Comparison of ENCODE assay signal across 10 mouse cellular contexts in genomic region chr11:24306101-24306500, GRCm38 (mm10).
DNase-seq lines count a peak whose midpoint lies in the region; ATAC-seq and TF ChIP-seq lines count a peak whose summit lies in the region.
"Had no signal": no experiment of that assay in that cellular context is flagged by ENCODE, and none has a peak within 500 bp of the region (broad histone marks: within the 10 kb centered on the region; RNA-seq: fewer than 3 reads in every experiment).

No protein-coding gene starts in this region.

- 53% methylated on average over 2 of the region's 2 CpGs for WGBS in heart, embryonic 10.5 days
- WGBS in heart, adult 2 months: 81% methylated on average over 2 of the region's 2 CpGs
- WGBS in midbrain, embryonic 10.5 days: 85% methylated on average over 2 of the region's 2 CpGs
- WGBS in midbrain, embryonic 13.5 days: 83% methylated on average over 2 of the region's 2 CpGs
- WGBS in limb, embryonic 14.5 days: 80% methylated on average over 2 of the region's 2 CpGs
- WGBS in stomach, embryonic 16.5 days: 69% methylated on average over 2 of the region's 2 CpGs

- no peak for TF ChIP-seq CTCF in heart, adult 2 months (IDR thresholded peaks at IDR 0.05)

- no peak for TF ChIP-seq POLR2A in heart, adult 2 months (IDR thresholded peaks at IDR 0.05; ENCODE audit: insufficient read depth, low read depth, low read length)
- no peak for TF ChIP-seq POLR2A in limb, embryonic 14.5 days (IDR thresholded peaks at IDR 0.05; ENCODE audit: borderline replicate concordance, extremely low read depth, insufficient read depth, insufficient read length)

- no peak overlapping the region for H3K4me2 ChIP-seq in midbrain, embryonic 13.5 days (replicated peaks)
- H3K4me2 ChIP-seq in limb, embryonic 14.5 days (replicated peaks; ENCODE audit: low read depth, low read length, severe bottlenecking): peak overlapping the region; percentile 71
- peak overlapping the region; percentile 67 for H3K4me2 ChIP-seq in stomach, embryonic 16.5 days (ENCODE audit: low read depth, low read length)

- peak overlapping the region; percentile 58 for H3K4me3 ChIP-seq in heart, embryonic 10.5 days
- H3K4me3 ChIP-seq in heart, adult 2 months: no peak overlapping the region
- peak overlapping the region; percentile 52 for H3K4me3 ChIP-seq in midbrain, embryonic 10.5 days
- H3K4me3 ChIP-seq in midbrain, embryonic 13.5 days (replicated peaks): no peak overlapping the region
- H3K4me3 ChIP-seq in limb, embryonic 14.5 days (replicated peaks; ENCODE audit: low read length): no peak overlapping the region
- no peak overlapping the region for H3K4me3 ChIP-seq in stomach, embryonic 16.5 days (replicated peaks; ENCODE audit: low read length)

- DNase-seq in heart, embryonic 10.5 days (ENCODE audit: low spot score): no peak
- DNase-seq in heart, adult 2 months: no peak
- DNase-seq in midbrain, embryonic 10.5 days (ENCODE audit: low spot score): no peak
- no peak for DNase-seq in limb, embryonic 14.5 days (ENCODE audit: low spot score)
- DNase-seq in left cerebral cortex, postnatal 10 days (ENCODE audit: extremely low spot score in 1 of 2, low spot score in 2 of 2): no peak
- DNase-seq in frontal cortex, postnatal 25 days (ENCODE audit: low spot score in 2 of 2): no peak
- DNase-seq: kidney, adult 11 months; left cerebral cortex, postnatal 4 days had no signal

- no peak for TF ChIP-seq EP300 in heart, adult 2 months (IDR thresholded peaks at IDR 0.05; ENCODE audit: insufficient read depth, low read depth, low read length)

- peaks cover 25% of the 10 kb centered on the region for H3K4me1 ChIP-seq in heart, embryonic 10.5 days
- H3K4me1 ChIP-seq in heart, adult 2 months (ENCODE audit: control insufficient read depth, insufficient read depth, low read length): no peaks in the 10 kb centered on the region
- peaks cover 46% of the 10 kb centered on the region for H3K4me1 ChIP-seq in midbrain, embryonic 10.5 days
- H3K4me1 ChIP-seq in midbrain, embryonic 13.5 days (replicated peaks): peaks cover 28% of the 10 kb centered on the region
- H3K4me1 ChIP-seq in limb, embryonic 14.5 days (ENCODE audit: control insufficient read depth, insufficient read depth, low read length): peaks cover 27% of the 10 kb centered on the region
- peaks cover 10% of the 10 kb centered on the region for H3K4me1 ChIP-seq in stomach, embryonic 16.5 days (ENCODE audit: control insufficient read depth, insufficient read depth, low read length)

- H3K36me3 ChIP-seq in heart, embryonic 10.5 days: no peaks in the 10 kb centered on the region
- H3K36me3 ChIP-seq in heart, adult 2 months (ENCODE audit: control insufficient read depth, insufficient read depth, low read length): no peaks in the 10 kb centered on the region
- H3K36me3 ChIP-seq in midbrain, embryonic 10.5 days: no peaks in the 10 kb centered on the region
- no peaks in the 10 kb centered on the region for H3K36me3 ChIP-seq in midbrain, embryonic 13.5 days
- no peaks in the 10 kb centered on the region for H3K36me3 ChIP-seq in limb, embryonic 14.5 days (ENCODE audit: control insufficient read depth, insufficient read depth, low read length)
- no peaks in the 10 kb centered on the region for H3K36me3 ChIP-seq in stomach, embryonic 16.5 days (ENCODE audit: control insufficient read depth, insufficient read depth, low read length)

- no peak overlapping the region for H3K9ac ChIP-seq in heart, adult 2 months (ENCODE audit: low read depth, low read length)
- no peak overlapping the region for H3K9ac ChIP-seq in midbrain, embryonic 13.5 days (replicated peaks)
- no peak overlapping the region for H3K9ac ChIP-seq in limb, embryonic 14.5 days (ENCODE audit: low read depth, low read length, severe bottlenecking)
- H3K9ac ChIP-seq in stomach, embryonic 16.5 days (ENCODE audit: low read length): no peak overlapping the region

- no peaks in the 10 kb centered on the region for H3K9me3 ChIP-seq in heart, embryonic 10.5 days
- H3K9me3 ChIP-seq in midbrain, embryonic 10.5 days (replicated peaks): peaks cover 5% of the 10 kb centered on the region; the same call in 1 of the 2 replicates
- no peaks in the 10 kb centered on the region for H3K9me3 ChIP-seq in midbrain, embryonic 13.5 days
- H3K9me3 ChIP-seq in limb, embryonic 14.5 days (ENCODE audit: control insufficient read depth, low read length): no peaks in the 10 kb centered on the region
- H3K9me3 ChIP-seq in stomach, embryonic 16.5 days (replicated peaks; ENCODE audit: control insufficient read depth, low read length): no peaks in the 10 kb centered on the region

- no peaks in the 10 kb centered on the region for H3K79me2 ChIP-seq in heart, adult 2 months (replicated peaks; ENCODE audit: control insufficient read depth, insufficient read depth, low read length)

- no peak for ATAC-seq in midbrain, embryonic 13.5 days
- no peak for ATAC-seq in limb, embryonic 14.5 days (ENCODE audit: low FRiP score, low read depth)
- ATAC-seq in stomach, embryonic 16.5 days (ENCODE audit: insufficient read depth, low FRiP score): no peak

- intact Hi-C loops in heart, adult 2 months (cut with DNase I): no loop called here
- intact Hi-C loops in left cerebral cortex, postnatal 10 days (cut with DNase I): no loop called here

- H3K27ac ChIP-seq in heart, embryonic 10.5 days: 0 out of 2 replicates have a peak overlapping the region, but pooled peaks have one; percentile 16
- H3K27ac ChIP-seq in heart, adult 2 months: no peak overlapping the region
- peak overlapping the region; percentile 73; the same call in 1 of the 2 replicates for H3K27ac ChIP-seq in midbrain, embryonic 10.5 days (replicated peaks)
- H3K27ac ChIP-seq in midbrain, embryonic 13.5 days: no peak overlapping the region
- no peak overlapping the region for H3K27ac ChIP-seq in limb, embryonic 14.5 days (replicated peaks; ENCODE audit: low read depth, low read length)
- no peak overlapping the region for H3K27ac ChIP-seq in stomach, embryonic 16.5 days (ENCODE audit: low read length)

- H3K27me3 ChIP-seq in heart, embryonic 10.5 days (ENCODE audit: insufficient read depth, poor library complexity, severe bottlenecking): peaks cover 11% of the 10 kb centered on the region; the same call in 1 of the 2 replicates
- no peaks in the 10 kb centered on the region; the same call in 1 of the 2 replicates for H3K27me3 ChIP-seq in heart, adult 2 months (ENCODE audit: control insufficient read depth, insufficient read depth, low read length)
- peaks cover 26% of the 10 kb centered on the region for H3K27me3 ChIP-seq in midbrain, embryonic 10.5 days (ENCODE audit: low read depth, poor library complexity, severe bottlenecking)
- peaks cover 5% of the 10 kb centered on the region; the same call in 1 of the 2 replicates for H3K27me3 ChIP-seq in midbrain, embryonic 13.5 days
- 0 out of 2 replicates have a peak, but pooled peaks cover 3% of the 10 kb centered on the region for H3K27me3 ChIP-seq in limb, embryonic 14.5 days (ENCODE audit: control insufficient read depth, insufficient read depth, low read length)
- H3K27me3 ChIP-seq in stomach, embryonic 16.5 days (ENCODE audit: control insufficient read depth, insufficient read depth, low read length): peaks cover 5% of the 10 kb centered on the region

Comparison
In these comparisons a context has a peak if more than half of its experiments do, and no peak if none do; other contexts are left out.
1. H3K27ac ChIP-seq: peak in heart, embryonic 10.5 days (single experiment) and midbrain, embryonic 10.5 days (single experiment); none in heart, adult 2 months (single experiment), midbrain, embryonic 13.5 days (single experiment), limb, embryonic 14.5 days (single experiment) and stomach, embryonic 16.5 days (single experiment).
2. H3K4me3 ChIP-seq: peak in heart, embryonic 10.5 days (single experiment) and midbrain, embryonic 10.5 days (single experiment); none in heart, adult 2 months (single experiment), midbrain, embryonic 13.5 days (single experiment), limb, embryonic 14.5 days (single experiment) and stomach, embryonic 16.5 days (single experiment).